Mouse (Mus musculus) embryonic fibroblast, embryonic 13.5 days (primary cell): Measurements from ENCODE around the gene Rnf25.

Experiments
- CTCF ChIP-seq: IDR thresholded peaks from 2 replicates; pipeline ENCODE4 v1.5.1; 2011; ENCODE audit warnings: mild to moderate bottlenecking, control low read depth, low read length, moderate library complexity, borderline replicate concordance; ENCODE audit not compliant: insufficient read depth
- POLR2A ChIP-seq: IDR thresholded peaks from 2 replicates; pipeline ENCODE4 v1.6.1; 2011; ENCODE audit warnings: low read depth, mild to moderate bottlenecking, control low read depth, low read length, moderate library complexity

GRCm38 (mm10) chr1:74632734-74633133 lies 31.5 kb upstream of the Rnf25 start:
- no peak for TF ChIP-seq POLR2A
- TF ChIP-seq CTCF = no peak
